Mouse (Mus musculus): Measurements from ENCODE around the gene Fcho2. TPM values are rescaled to one million over a fixed set of nuclear protein-coding genes. Genes with fewer than 3 reads are reported as not detected.
A peak's percentile ranks its signal among the peaks of the same experiment; 100 is the strongest.

Fcho2 gene
- polyA plus RNA-seq, 1 experiment from 2014 or later: 24.7 TPM

GRCm38 (mm10) chr13:98812285-98812684 lies 3.0 kb downstream of the Fcho2 start:
- Histone ChIP-seq H3K27ac (ENCODE audit: low read depth, low read length) (no peak overlapping the region), H3K4me1 (replicated peaks; ENCODE audit: control insufficient read depth, insufficient read depth, low read length) (0 out of 2 replicates have a peak, but pooled peaks cover 9% of the 10 kb centered on the region), H3K27me3 (replicated peaks; ENCODE audit: control insufficient read depth, insufficient read depth, low read length) (no peaks in the 10 kb centered on the region), H3K9ac (ENCODE audit: low read depth, low read length) (0 out of 2 replicates have a peak overlapping the region, but pooled peaks have one; percentile 11), H3K4me2 (replicated peaks; ENCODE audit: low read depth) (0 out of 2 replicates have a peak overlapping the region, but pooled peaks have one; percentile 21), H3K4me3 (ENCODE audit: low read depth, low read length) (no peak overlapping the region), H3K36me3 (ENCODE audit: control insufficient read depth, insufficient read depth) (no peaks in the 10 kb centered on the region), H3K9me3 (ENCODE audit: control insufficient read depth) (no peaks in the 10 kb centered on the region)
- TF ChIP-seq CTCF (IDR thresholded peaks at IDR 0.05; ENCODE audit: low read depth): no peak
- no peak for ATAC-seq
- 53% methylated on average over 4 of the region's 4 CpGs for WGBS

GRCm38 (mm10) chr13:98810143-98810542 lies 5.1 kb downstream of the Fcho2 start:
- Histone ChIP-seq H3K4me2 (replicated peaks; ENCODE audit: low read depth) (no peak overlapping the region), H3K9ac (ENCODE audit: low read depth, low read length) (no peak overlapping the region), H3K27me3 (replicated peaks; ENCODE audit: control insufficient read depth, insufficient read depth, low read length) (no peaks in the 10 kb centered on the region), H3K4me1 (replicated peaks; ENCODE audit: control insufficient read depth, insufficient read depth, low read length) (0 out of 2 replicates have a peak, but pooled peaks cover 3% of the 10 kb centered on the region), H3K9me3 (ENCODE audit: control insufficient read depth) (no peaks in the 10 kb centered on the region), H3K4me3 (ENCODE audit: low read depth, low read length) (no peak overlapping the region), H3K27ac (ENCODE audit: low read depth, low read length) (no peak overlapping the region), H3K36me3 (ENCODE audit: control insufficient read depth, insufficient read depth) (no peaks in the 10 kb centered on the region)
- TF ChIP-seq CTCF (IDR thresholded peaks at IDR 0.05; ENCODE audit: low read depth): no peak
- 32% methylated on average over 6 of the region's 6 CpGs for WGBS
- ATAC-seq: no peak

- no peak overlapping the region for H3K4me3 ChIP-seq (ENCODE audit: low read depth, low read length)
- no peak overlapping the region for H3K27ac ChIP-seq (ENCODE audit: low read depth, low read length)
- 0 out of 2 replicates have a peak, but pooled peaks cover 3% of the 10 kb centered on the region for H3K4me1 ChIP-seq (replicated peaks; ENCODE audit: control insufficient read depth, insufficient read depth, low read length)
- peak; percentile 28 for TF ChIP-seq CTCF (IDR thresholded peaks at IDR 0.05; ENCODE audit: low read depth)
- WGBS: 36% methylated on average over 1 of the region's 1 CpGs
- H3K36me3 ChIP-seq (ENCODE audit: control insufficient read depth, insufficient read depth): no peaks in the 10 kb centered on the region
- no peak overlapping the region for H3K9ac ChIP-seq (ENCODE audit: low read depth, low read length)
- H3K9me3 ChIP-seq (ENCODE audit: control insufficient read depth): no peaks in the 10 kb centered on the region
- no peak overlapping the region for H3K4me2 ChIP-seq (replicated peaks; ENCODE audit: low read depth)
- ATAC-seq: no peak
- H3K27me3 ChIP-seq (replicated peaks; ENCODE audit: control insufficient read depth, insufficient read depth, low read length): no peaks in the 10 kb centered on the region
These were observed 6.2 kb downstream of the Fcho2 start for GRCm38 (mm10) chr13:98809087-98809486.

GRCm38 (mm10) chr13:98804480-98804879 lies 10.8 kb downstream of the Fcho2 start:
- Histone ChIP-seq H3K4me1 (replicated peaks; ENCODE audit: control insufficient read depth, insufficient read depth, low read length) (no peaks in the 10 kb centered on the region), H3K27ac (ENCODE audit: low read depth, low read length) (no peak overlapping the region), H3K27me3 (replicated peaks; ENCODE audit: control insufficient read depth, insufficient read depth, low read length) (no peaks in the 10 kb centered on the region), H3K4me2 (replicated peaks; ENCODE audit: low read depth) (no peak overlapping the region), H3K36me3 (ENCODE audit: control insufficient read depth, insufficient read depth) (peaks cover 35% of the 10 kb centered on the region), H3K9me3 (ENCODE audit: control insufficient read depth) (no peaks in the 10 kb centered on the region), H3K9ac (ENCODE audit: low read depth, low read length) (no peak overlapping the region), H3K4me3 (ENCODE audit: low read depth, low read length) (no peak overlapping the region)
- ATAC-seq: no peak
- no peak for TF ChIP-seq CTCF (IDR thresholded peaks at IDR 0.05; ENCODE audit: low read depth)
- WGBS: 85% methylated on average over 1 of the region's 1 CpGs

GRCm38 (mm10) chr13:98803699-98804098 lies 11.6 kb downstream of the Fcho2 start:
- no peak overlapping the region for H3K27ac ChIP-seq (ENCODE audit: low read depth, low read length)
- H3K27me3 ChIP-seq (replicated peaks; ENCODE audit: control insufficient read depth, insufficient read depth, low read length): no peaks in the 10 kb centered on the region
- no peak for ATAC-seq
- WGBS: 73% methylated on average over 4 of the region's 4 CpGs
- H3K9ac ChIP-seq (ENCODE audit: low read depth, low read length): no peak overlapping the region
- no peak overlapping the region for H3K4me2 ChIP-seq (replicated peaks; ENCODE audit: low read depth)
- no peaks in the 10 kb centered on the region for H3K4me1 ChIP-seq (replicated peaks; ENCODE audit: control insufficient read depth, insufficient read depth, low read length)
- no peaks in the 10 kb centered on the region for H3K9me3 ChIP-seq (ENCODE audit: control insufficient read depth)
- H3K4me3 ChIP-seq (ENCODE audit: low read depth, low read length): no peak overlapping the region
- TF ChIP-seq CTCF (IDR thresholded peaks at IDR 0.05; ENCODE audit: low read depth): no peak
- peaks cover 43% of the 10 kb centered on the region for H3K36me3 ChIP-seq (ENCODE audit: control insufficient read depth, insufficient read depth)

GRCm38 (mm10) chr13:98802957-98803356 lies 12.3 kb downstream of the Fcho2 start:
- 80% methylated on average over 3 of the region's 3 CpGs for WGBS
- ATAC-seq: no peak

GRCm38 (mm10) chr13:98795511-98795910 lies 19.7 kb downstream of the Fcho2 start:
- Histone ChIP-seq H3K27me3 (replicated peaks; ENCODE audit: control insufficient read depth, insufficient read depth, low read length) (no peaks in the 10 kb centered on the region), H3K4me2 (replicated peaks; ENCODE audit: low read depth) (no peak overlapping the region), H3K4me1 (replicated peaks; ENCODE audit: control insufficient read depth, insufficient read depth, low read length) (no peaks in the 10 kb centered on the region), H3K9me3 (ENCODE audit: control insufficient read depth) (no peaks in the 10 kb centered on the region), H3K4me3 (ENCODE audit: low read depth, low read length) (no peak overlapping the region), H3K36me3 (ENCODE audit: control insufficient read depth, insufficient read depth) (peaks cover 39% of the 10 kb centered on the region), H3K27ac (ENCODE audit: low read depth, low read length) (no peak overlapping the region), H3K9ac (ENCODE audit: low read depth, low read length) (no peak overlapping the region)
- no peak for TF ChIP-seq CTCF (IDR thresholded peaks at IDR 0.05; ENCODE audit: low read depth)
- 95% methylated on average over 3 of the region's 3 CpGs for WGBS
- no peak for ATAC-seq

More at GRCm38 (mm10) chr13:98802957-98803356, 12.3 kb downstream of the Fcho2 start:
- H3K9ac ChIP-seq (ENCODE audit: low read depth, low read length): no peak overlapping the region
- no peaks in the 10 kb centered on the region for H3K9me3 ChIP-seq (ENCODE audit: control insufficient read depth)
- H3K4me2 ChIP-seq (replicated peaks; ENCODE audit: low read depth): no peak overlapping the region
- peaks cover 46% of the 10 kb centered on the region for H3K36me3 ChIP-seq (ENCODE audit: control insufficient read depth, insufficient read depth)
- no peaks in the 10 kb centered on the region for H3K27me3 ChIP-seq (replicated peaks; ENCODE audit: control insufficient read depth, insufficient read depth, low read length)
- peak overlapping the region; percentile 35; the same call in 1 of the 2 replicates for H3K27ac ChIP-seq (ENCODE audit: low read depth, low read length)
- H3K4me1 ChIP-seq (replicated peaks; ENCODE audit: control insufficient read depth, insufficient read depth, low read length): no peaks in the 10 kb centered on the region
- no peak overlapping the region for H3K4me3 ChIP-seq (ENCODE audit: low read depth, low read length)
- TF ChIP-seq CTCF (IDR thresholded peaks at IDR 0.05; ENCODE audit: low read depth): no peak
